In genomic region chr16:31200790-31201567, GRCm38 (mm10) we compare ENCODE assay signal across 8 mouse cellular contexts. TPM values are rescaled to one million over a fixed set of nuclear protein-coding genes. Genes with fewer than 3 reads are reported as not detected.
DNase-seq lines count a peak whose midpoint lies in the region; ATAC-seq and TF ChIP-seq lines count a peak whose summit lies in the region.

Acap2 (minus strand) TSS chr16:31201245.

- under 1% methylated on average over 71 of the region's 73 CpGs for WGBS in forebrain, embryonic 16.5 days
- WGBS in lung, embryonic 14.5 days: under 1% methylated on average over 66 of the region's 73 CpGs
- WGBS in olfactory bulb, adult 2 months: 1% methylated on average over 73 of the region's 73 CpGs
- WGBS in thymus, adult 2 months: 1% methylated on average over 73 of the region's 73 CpGs

- no peak for TF ChIP-seq CTCF in G1E (IDR thresholded peaks at IDR 0.05; ENCODE audit: low read depth, low read length)
- no peak for TF ChIP-seq CTCF in layer of hippocampus, adult 2 months (conservative IDR thresholded peaks at IDR 0.05)
- no peak for TF ChIP-seq CTCF in lung, embryonic 14.5 days (IDR thresholded peaks at IDR 0.05; ENCODE audit: low read depth)
- no peak for TF ChIP-seq CTCF in olfactory bulb, adult 2 months (IDR thresholded peaks at IDR 0.05; ENCODE audit: insufficient read depth, low read depth, low read length)
- TF ChIP-seq CTCF in thymus, adult 2 months (IDR thresholded peaks at IDR 0.05; ENCODE audit: borderline replicate concordance, control insufficient read depth, extremely low read depth, insufficient read depth, low read length, poor library complexity): 0 out of 2 replicates have a peak, but pooled peaks have one; percentile 37

- peak within 1 kb of the TSS; percentile 77 for H3K4me2 ChIP-seq in forebrain, embryonic 16.5 days (ENCODE audit: low read length)
- H3K4me2 ChIP-seq in lung, embryonic 14.5 days: peak within 1 kb of the TSS; percentile 81

- H3K9me3 ChIP-seq in G1E (replicated peaks): no peaks in the 10 kb centered on the region
- no peaks in the 10 kb centered on the region for H3K9me3 ChIP-seq in forebrain, embryonic 16.5 days (ENCODE audit: control insufficient read depth, low read length)
- no peaks in the 10 kb centered on the region for H3K9me3 ChIP-seq in lung, embryonic 14.5 days (ENCODE audit: low read depth, low read length)

- H3K27ac ChIP-seq in forebrain, embryonic 16.5 days (ENCODE audit: low read length): peak within 1 kb of the TSS; percentile 97
- H3K27ac ChIP-seq in layer of hippocampus, adult 2 months: peak within 1 kb of the TSS; percentile 99
- peak within 1 kb of the TSS; percentile 93 for H3K27ac ChIP-seq in lung, embryonic 14.5 days (ENCODE audit: low read depth)
- H3K27ac ChIP-seq in olfactory bulb, adult 2 months (ENCODE audit: insufficient read depth, low read depth, low read length): peak within 1 kb of the TSS; percentile 94
- peak within 1 kb of the TSS; percentile 63 for H3K27ac ChIP-seq in thymus, adult 2 months (ENCODE audit: control insufficient read depth, insufficient read depth, low read length)

- peak; percentile 98 for TF ChIP-seq POLR2A in olfactory bulb, adult 2 months (IDR thresholded peaks at IDR 0.05; ENCODE audit: insufficient read depth, low read depth, low read length)
- TF ChIP-seq POLR2A in thymus, adult 2 months (IDR thresholded peaks at IDR 0.05; ENCODE audit: control insufficient read depth, extremely low read depth, insufficient read depth, low read length, poor library complexity): peak; percentile 97

- peak within 1 kb of the TSS; percentile 92 for H3K4me3 ChIP-seq in G1E (ENCODE audit: low read depth, low read length)
- H3K4me3 ChIP-seq in forebrain, embryonic 16.5 days (replicated peaks; ENCODE audit: low read length): peak within 1 kb of the TSS; percentile 98
- H3K4me3 ChIP-seq in layer of hippocampus, adult 2 months: peak within 1 kb of the TSS; percentile 97
- peak within 1 kb of the TSS; percentile 97 for H3K4me3 ChIP-seq in lung, embryonic 14.5 days (ENCODE audit: low read depth, low read length)
- H3K4me3 ChIP-seq in olfactory bulb, adult 2 months (ENCODE audit: insufficient read depth, low read depth, low read length): peak within 1 kb of the TSS; percentile 84
- H3K4me3 ChIP-seq in thymus, adult 2 months (ENCODE audit: control insufficient read depth, insufficient read depth, low read length): peak within 1 kb of the TSS; percentile 74

- peaks cover 4% of the 10 kb centered on the region for H3K36me3 ChIP-seq in G1E (replicated peaks)
- no peaks in the 10 kb centered on the region for H3K36me3 ChIP-seq in forebrain, embryonic 16.5 days (ENCODE audit: control insufficient read depth, insufficient read depth)
- H3K36me3 ChIP-seq in lung, embryonic 14.5 days (ENCODE audit: insufficient read depth): no peaks in the 10 kb centered on the region
- H3K36me3 ChIP-seq in thymus, adult 2 months (ENCODE audit: control insufficient read depth, insufficient read depth, low read length): no peaks in the 10 kb centered on the region

- intact Hi-C loops in heart, postnatal 36 days (cut with DNase I): loop anchor here (2.0 to 5.0 kb wide), 2 partner anchors 32 to 71 kb away; no protein-coding TSS in a partner anchor

- peak; percentile 99 for DNase-seq in G1E (ENCODE audit: low spot score)
- DNase-seq in cerebellum, adult 18-20 months: peak; percentile 98 to 99
- peak; percentile 96 to 97 for DNase-seq in heart, postnatal 36 days
- peak; percentile 98 for DNase-seq in layer of hippocampus, adult 2 months (ENCODE audit: low spot score in 2 of 2)
- DNase-seq in lung, embryonic 14.5 days: peak; percentile 98
- peak; percentile 98 for DNase-seq in thymus, adult 2 months

- ATAC-seq in G1E (ENCODE audit: extremely low read depth, insufficient number of reproducible peaks, low FRiP score, poor library complexity, severe bottlenecking): peak; percentile 97
- ATAC-seq in forebrain, embryonic 16.5 days: peak; percentile 99
- peak; percentile 99 for ATAC-seq in lung, embryonic 14.5 days (ENCODE audit: insufficient read depth)

- peak within 1 kb of the TSS; percentile 97 for H3K9ac ChIP-seq in forebrain, embryonic 16.5 days (replicated peaks; ENCODE audit: low read depth, low read length)
- H3K9ac ChIP-seq in lung, embryonic 14.5 days: peak within 1 kb of the TSS; percentile 90

- H3K4me1 ChIP-seq in G1E (ENCODE audit: insufficient read depth, low read depth, low read length): peaks cover 14% of the 10 kb centered on the region
- peaks cover 16% of the 10 kb centered on the region for H3K4me1 ChIP-seq in forebrain, embryonic 16.5 days (replicated peaks; ENCODE audit: control insufficient read depth, insufficient read depth, low read length)
- H3K4me1 ChIP-seq in lung, embryonic 14.5 days (ENCODE audit: insufficient read depth): 0 out of 2 replicates have a peak, but pooled peaks cover 5% of the 10 kb centered on the region
- peaks cover 5% of the 10 kb centered on the region for H3K4me1 ChIP-seq in olfactory bulb, adult 2 months (ENCODE audit: control insufficient read depth, insufficient read depth, low read length)
- H3K4me1 ChIP-seq in thymus, adult 2 months (replicated peaks; ENCODE audit: control insufficient read depth, insufficient read depth, low read length): peaks cover 10% of the 10 kb centered on the region

- peaks cover 10% of the 10 kb centered on the region for H3K27me3 ChIP-seq in G1E (ENCODE audit: insufficient read depth, low read length)
- H3K27me3 ChIP-seq in forebrain, embryonic 16.5 days (replicated peaks; ENCODE audit: control insufficient read depth, insufficient read depth, low read length): no peaks in the 10 kb centered on the region
- H3K27me3 ChIP-seq in lung, embryonic 14.5 days (ENCODE audit: insufficient read depth, low read length): no peaks in the 10 kb centered on the region
- no peaks in the 10 kb centered on the region for H3K27me3 ChIP-seq in thymus, adult 2 months (ENCODE audit: control insufficient read depth, insufficient read depth, low read length)

RNA-seq across cellular contexts. Expression of gene Acap2, which starts in this region (rescaled TPM):
- 35.8 and 37.3 TPM in 2 replicates for total RNA-seq in G1E (2014; fragmentation: Nextera tagmentation)
- total RNA-seq in G1E (2017): 44.5 and 52.9 TPM in 2 replicates
- 3.9 and 5.4 TPM in 2 replicates for polyA plus RNA-seq in G1E (2012)
- polyA plus RNA-seq in forebrain, embryonic 16.5 days (2015; fragmentation: Nextera tagmentation; extraction: Ambion mirVana): 12.7 and 15.0 TPM in 2 replicates
- 10 to 100 TPM; 21.3 to 22.6 TPM for total RNA-seq in heart, postnatal 36 days (2021)
- 100 to 1,000 TPM; 140 to 148 TPM for total RNA-seq in layer of hippocampus, adult 2 months (2021)
- 32.2 and 33.0 TPM in 2 replicates for polyA plus RNA-seq in lung, embryonic 14.5 days (2014; fragmentation: Nextera tagmentation; extraction: Ambion mirVana)
- not detected in 2 replicates for polyA plus RNA-seq in olfactory bulb, adult 2 months (2012; ENCODE audit: insufficient read depth, insufficient read length, low replicate concordance, missing spikeins)
- polyA plus RNA-seq in thymus, adult 2 months (2012; rRNA removed): 21.4 and 25.5 TPM in 2 replicates

Comparison
In these comparisons a context has a peak if more than half of its experiments do, and no peak if none do; other contexts are left out.
1. Peak in every context shown above with its lines: DNase-seq, ATAC-seq, H3K4me3 ChIP-seq and H3K27ac ChIP-seq.